Mouse (Mus musculus): ENCODE measurements around the gene Ctsw. TPM values are rescaled to one million over a fixed set of nuclear protein-coding genes. Genes with fewer than 3 reads are reported as not detected.
"Not testable (repeated sequence)": the region's sequence is repeated elsewhere in the genome, so short reads cannot be mapped to it uniquely, and the experiment has no call there.

The Ctsw gene
- polyA plus RNA-seq, 1 experiment: 7.2 TPM

GRCm38 (mm10) chr19:5500330-5500875 is 32.1 kb upstream of the Ctsw start:
- H3K36me3 ChIP-seq (ENCODE audit: control insufficient read depth, insufficient read depth): peaks cover 10% of the 10 kb centered on the region
- H3ac ChIP-seq (ENCODE audit: control insufficient read depth, insufficient read length): no peak overlapping the region
- H3K79me2 ChIP-seq (ENCODE audit: control insufficient read depth, insufficient read depth): no peaks in the 10 kb centered on the region
- no peaks in the 10 kb centered on the region for H3K27me3 ChIP-seq (ENCODE audit: control insufficient read depth, insufficient read depth, insufficient read length)
- no peak overlapping the region for H3K4me3 ChIP-seq
- no peak for TF ChIP-seq TCF3 (IDR thresholded peaks at IDR 0.05; ENCODE audit: insufficient read length, low read depth)
- TF ChIP-seq MYOD1 (IDR thresholded peaks at IDR 0.05; ENCODE audit: control insufficient read depth in 1 of 3, insufficient read length in 2 of 3, low read depth in 2 of 3): no peak
- TF ChIP-seq REST (IDR thresholded peaks at IDR 0.05; ENCODE audit: insufficient read depth, insufficient read length): no peak
- TF ChIP-seq POLR2A (IDR thresholded peaks at IDR 0.05; ENCODE audit: insufficient read length, low read depth): no peak
- no peak for TF ChIP-seq MYOG (IDR thresholded peaks at IDR 0.05; ENCODE audit: control insufficient read depth in 1 of 3, insufficient read depth in 1 of 3, insufficient read length in 2 of 3, low read depth in 2 of 3)
- no peak for TF ChIP-seq CEBPB (IDR thresholded peaks at IDR 0.05; ENCODE audit: insufficient read depth, poor library complexity, severe bottlenecking)
- no peak overlapping the region for H3K4me2 ChIP-seq (ENCODE audit: low read depth)

GRCm38 (mm10) chr19:5496052-5496370 is 27.7 kb upstream of the Ctsw start:
- Histone ChIP-seq H3K4me2 (ENCODE audit: low read depth) (no peak overlapping the region), H3K79me2 (ENCODE audit: control insufficient read depth, insufficient read depth) (peaks cover 29% of the 10 kb centered on the region), H3K36me3 (ENCODE audit: control insufficient read depth, insufficient read depth) (peaks cover 38% of the 10 kb centered on the region), H3ac (ENCODE audit: control insufficient read depth, insufficient read length) (no peak overlapping the region), H3K4me3 (no peak overlapping the region), H3K27me3 (ENCODE audit: control insufficient read depth, insufficient read depth, insufficient read length) (no peaks in the 10 kb centered on the region)
- TF ChIP-seq POLR2AphosphoS2 (IDR thresholded peaks at IDR 0.05; ENCODE audit: insufficient read length, low read depth): peak; percentile 62
- TF ChIP-seq SRF (IDR thresholded peaks at IDR 0.05; ENCODE audit: control insufficient read depth, insufficient read length, low read depth): no peak
- TF ChIP-seq TCF3 (IDR thresholded peaks at IDR 0.05; ENCODE audit: insufficient read length, low read depth): no peak
- TF ChIP-seq POLR2A (IDR thresholded peaks at IDR 0.05; ENCODE audit: insufficient read length, low read depth): peak; percentile 44

GRCm38 (mm10) chr19:5495353-5496051 is 27.2 kb upstream of the Ctsw start:
- Histone ChIP-seq H3ac (ENCODE audit: control insufficient read depth, insufficient read length) (no peak overlapping the region), H3K27me3 (ENCODE audit: control insufficient read depth, insufficient read depth, insufficient read length) (no peaks in the 10 kb centered on the region), H3K4me2 (ENCODE audit: low read depth) (no peak overlapping the region), H3K79me2 (ENCODE audit: control insufficient read depth, insufficient read depth) (peaks cover 31% of the 10 kb centered on the region), H3K4me3 (no peak overlapping the region), H3K36me3 (ENCODE audit: control insufficient read depth, insufficient read depth) (peaks cover 33% of the 10 kb centered on the region)
- peak; percentile 15 for TF ChIP-seq POLR2AphosphoS2 (IDR thresholded peaks at IDR 0.05; ENCODE audit: insufficient read length, low read depth)
- TF ChIP-seq USF1 (IDR thresholded peaks at IDR 0.05; ENCODE audit: low read depth): no peak
- no peak for TF ChIP-seq SRF (IDR thresholded peaks at IDR 0.05; ENCODE audit: control insufficient read depth, insufficient read length, low read depth)

GRCm38 (mm10) chr19:5494314-5494713 is 26.0 kb upstream of the Ctsw start:
- no peak overlapping the region for H3K4me3 ChIP-seq
- H3K36me3 ChIP-seq (ENCODE audit: control insufficient read depth, insufficient read depth): peaks cover 33% of the 10 kb centered on the region
- TF ChIP-seq POLR2AphosphoS2 (IDR thresholded peaks at IDR 0.05; ENCODE audit: insufficient read length, low read depth): no peak
- TF ChIP-seq MYOD1 (IDR thresholded peaks at IDR 0.05; ENCODE audit: control insufficient read depth in 1 of 3, insufficient read length in 2 of 3, low read depth in 2 of 3): no peak
- TF ChIP-seq E2F4 (IDR thresholded peaks at IDR 0.05; ENCODE audit: insufficient read depth): no peak
- no peak for TF ChIP-seq MAX (IDR thresholded peaks at IDR 0.05; ENCODE audit: low read depth)
- TF ChIP-seq USF1 (IDR thresholded peaks at IDR 0.05; ENCODE audit: low read depth): no peak
- no peak for TF ChIP-seq MYOG (IDR thresholded peaks at IDR 0.05; ENCODE audit: control insufficient read depth in 1 of 3, insufficient read depth in 1 of 3, insufficient read length in 2 of 3, low read depth in 2 of 3)
- TF ChIP-seq TCF12 (IDR thresholded peaks at IDR 0.05; ENCODE audit: insufficient read depth, poor library complexity, severe bottlenecking): no peak
- no peak for TF ChIP-seq TCF3 (IDR thresholded peaks at IDR 0.05; ENCODE audit: insufficient read length, low read depth)
- no peak overlapping the region for H3K4me2 ChIP-seq (ENCODE audit: low read depth)
- no peak overlapping the region for H3ac ChIP-seq (ENCODE audit: control insufficient read depth, insufficient read length)
- H3K79me2 ChIP-seq (ENCODE audit: control insufficient read depth, insufficient read depth): peaks cover 31% of the 10 kb centered on the region
- no peaks in the 10 kb centered on the region for H3K27me3 ChIP-seq (ENCODE audit: control insufficient read depth, insufficient read depth, insufficient read length)

GRCm38 (mm10) chr19:5493301-5493721 is 25.0 kb upstream of the Ctsw start:
- Histone ChIP-seq H3K79me2 (ENCODE audit: control insufficient read depth, insufficient read depth) (peaks cover 31% of the 10 kb centered on the region), H3K4me2 (ENCODE audit: low read depth) (peak overlapping the region; percentile 96), H3K36me3 (ENCODE audit: control insufficient read depth, insufficient read depth) (peaks cover 33% of the 10 kb centered on the region)
- not testable (repeated sequence) for H3ac ChIP-seq (ENCODE audit: control insufficient read depth, insufficient read length); H3K4me3 ChIP-seq; H3K27me3 ChIP-seq (ENCODE audit: control insufficient read depth, insufficient read depth, insufficient read length)
- TF ChIP-seq POLR2AphosphoS2 (IDR thresholded peaks at IDR 0.05; ENCODE audit: insufficient read length, low read depth): peak; percentile 33

- H3K4me3 ChIP-seq: peak overlapping the region; percentile 85
- peaks cover 33% of the 10 kb centered on the region for H3K36me3 ChIP-seq (ENCODE audit: control insufficient read depth, insufficient read depth)
- no peaks in the 10 kb centered on the region for H3K27me3 ChIP-seq (ENCODE audit: control insufficient read depth, insufficient read depth, insufficient read length)
- TF ChIP-seq SRF (IDR thresholded peaks at IDR 0.05; ENCODE audit: control insufficient read depth, insufficient read length, low read depth) (no peak), REST (IDR thresholded peaks at IDR 0.05; ENCODE audit: insufficient read depth, insufficient read length) (no peak), MYOD1 (IDR thresholded peaks at IDR 0.05; ENCODE audit: control insufficient read depth in 1 of 3, insufficient read length in 2 of 3, low read depth in 2 of 3) (no peak), MYOG (IDR thresholded peaks at IDR 0.05; ENCODE audit: control insufficient read depth in 1 of 3, insufficient read depth in 1 of 3, insufficient read length in 2 of 3, low read depth in 2 of 3) (no peak), POLR2AphosphoS2 (IDR thresholded peaks at IDR 0.05; ENCODE audit: insufficient read length, low read depth) (no peak), MAX (IDR thresholded peaks at IDR 0.05; ENCODE audit: low read depth) (no peak), TCF3 (IDR thresholded peaks at IDR 0.05; ENCODE audit: insufficient read length, low read depth) (no peak), USF1 (IDR thresholded peaks at IDR 0.05; ENCODE audit: low read depth) (no peak), TCF12 (IDR thresholded peaks at IDR 0.05; ENCODE audit: insufficient read depth, poor library complexity, severe bottlenecking) (no peak), E2F4 (IDR thresholded peaks at IDR 0.05; ENCODE audit: insufficient read depth) (no peak), CEBPB (IDR thresholded peaks at IDR 0.05; ENCODE audit: insufficient read depth, poor library complexity, severe bottlenecking) (no peak), POLR2A (IDR thresholded peaks at IDR 0.05; ENCODE audit: insufficient read length, low read depth) (no peak)
- peaks cover 31% of the 10 kb centered on the region for H3K79me2 ChIP-seq (ENCODE audit: control insufficient read depth, insufficient read depth)
- no peak overlapping the region for H3ac ChIP-seq (ENCODE audit: control insufficient read depth, insufficient read length)
- H3K4me2 ChIP-seq (ENCODE audit: low read depth): peak overlapping the region; percentile 96
Measured at GRCm38 (mm10) chr19:5492641-5493040, 24.3 kb upstream of the Ctsw start.
